Mouse (Mus musculus): ENCODE results near the gene Olfr429.
"Not testable (repeated sequence)": the region's sequence is repeated elsewhere in the genome, so short reads cannot be mapped to it uniquely, and the experiment has no call there.

DNA sequence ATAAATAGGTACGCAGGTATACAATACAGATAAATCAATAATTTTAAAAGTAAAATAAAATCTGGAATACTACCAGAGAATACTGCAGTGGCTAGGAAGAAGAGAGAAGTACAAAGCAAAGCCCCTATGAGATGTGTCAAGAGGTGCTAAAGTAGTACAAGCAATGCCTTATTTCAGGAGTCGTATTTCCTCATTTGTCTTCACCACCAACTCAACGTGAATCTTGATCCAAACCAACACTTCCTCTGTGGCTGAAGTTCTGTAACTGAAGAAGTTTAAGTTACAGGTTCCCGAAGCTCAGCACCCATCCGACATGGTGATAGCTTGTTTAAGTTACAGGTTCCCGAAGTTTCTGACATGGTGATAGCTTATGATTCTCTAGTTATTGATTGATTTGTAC lies 35.9 kb upstream of the Olfr429 start:
- TF ChIP-seq CTCF (IDR thresholded peaks at IDR 0.05; ENCODE audit: low read depth, low read length); POLR2AphosphoS5 (IDR thresholded peaks at IDR 0.05; ENCODE audit: insufficient replicate concordance, low read depth, low read length): not testable (repeated sequence)
